8 mouse cellular contexts compared by ENCODE assay signal in the genomic region with DNA sequence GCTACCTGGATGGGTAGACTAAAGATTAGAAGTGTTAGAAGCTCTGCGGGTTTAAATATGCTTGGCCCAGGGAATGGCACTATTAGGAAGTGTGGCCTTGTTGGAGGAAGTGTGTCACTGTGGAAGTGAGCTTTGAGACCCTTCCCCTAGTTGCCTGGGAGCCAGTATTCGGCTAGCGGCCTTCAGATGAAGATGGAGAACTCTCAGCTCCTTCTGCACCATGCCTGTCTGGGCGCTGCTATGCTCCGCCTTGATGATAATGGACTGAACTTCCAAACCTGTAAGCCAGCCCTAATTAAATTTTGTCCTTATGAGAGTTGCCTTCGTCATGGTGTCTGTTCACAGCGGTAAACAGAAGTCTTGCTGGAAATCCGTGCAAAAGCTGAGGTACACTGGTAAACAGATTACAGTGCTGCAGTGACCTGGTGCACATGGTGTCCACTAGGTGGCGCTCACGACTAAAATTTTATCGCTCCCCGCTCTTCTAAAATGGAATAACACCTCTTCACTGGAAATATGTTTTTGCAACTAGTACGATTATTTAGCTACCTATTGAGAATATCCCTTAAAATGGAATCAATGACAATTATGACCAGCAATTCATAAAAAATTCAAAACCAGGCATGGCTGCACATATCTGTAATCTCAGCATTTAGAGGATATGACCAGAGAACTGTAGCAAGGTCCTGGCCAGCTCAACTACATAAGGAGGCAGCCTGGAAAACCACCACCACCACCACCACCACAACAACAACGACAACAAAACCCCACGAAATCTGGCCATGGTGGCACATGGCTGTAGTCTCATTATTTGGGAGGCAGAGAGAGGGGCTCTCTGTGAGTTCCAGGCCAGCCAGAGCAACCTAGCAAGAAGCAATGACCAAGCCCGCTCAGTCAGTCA.
DNase-seq lines count a peak whose midpoint lies in the region; ATAC-seq and TF ChIP-seq lines count a peak whose summit lies in the region.

No protein-coding gene starts in this region.

- peak; percentile 62 to 76 for DNase-seq in CD8-positive naive resting alpha-beta T cell, adult 2 months (ENCODE audit: low read depth in 2 of 2, low spot score in 2 of 2)
- peak; percentile 90 for DNase-seq in adipocyte (ENCODE audit: low spot score)
- DNase-seq in heart, adult 8-10 months (ENCODE audit: low spot score) = peak; percentile 52
- peak; percentile 84 to 85 for DNase-seq in kidney, postnatal 4 days
- DNase-seq in right cerebral cortex, postnatal 14 days = peak; percentile 89
- peak; percentile 48 to 55 for DNase-seq in urinary bladder, postnatal 36 days (ENCODE audit: low spot score in 2 of 2)

- peak; percentile 81 for TF ChIP-seq CTCF in cortical plate, adult 2 months (IDR thresholded peaks at IDR 0.05; ENCODE audit: extremely low read depth, insufficient read depth, low read length)

- TF ChIP-seq POLR2A in cortical plate, adult 2 months (IDR thresholded peaks at IDR 0.05; ENCODE audit: extremely low read depth, insufficient read depth, low read length) = no peak

- no peak overlapping the region for H3K4me3 ChIP-seq in cortical plate, adult 2 months (ENCODE audit: insufficient read depth, low read length)

- ATAC-seq in megakaryocyte, adult 5-6 weeks (ENCODE audit: poor library complexity, severe bottlenecking) = peak; percentile 54

- no peak overlapping the region for H3K27ac ChIP-seq in cortical plate, adult 2 months (ENCODE audit: insufficient read depth, low read length)

- peaks cover 12% of the 10 kb centered on the region for H3K4me1 ChIP-seq in cortical plate, adult 2 months (ENCODE audit: control insufficient read depth, insufficient read depth, low read length)
